Mouse (Mus musculus) layer of hippocampus, adult 18-20 months (tissue): Measurements from ENCODE around the gene Kcnab1. TPM values are rescaled to one million over a fixed set of nuclear protein-coding genes. Genes with fewer than 3 reads are reported as not detected.
"Not testable (repeated sequence)": the region's sequence is repeated elsewhere in the genome, so short reads cannot be mapped to it uniquely, and the experiment has no call there.

ENCODE experiments used
- DNase-seq, 2 experiments: peaks; one replicate each; pipeline ENCODE4 v3.0.0; 2022; ENCODE audit warnings: low spot score in 2 of 2
- total RNA-seq, 2 experiments: library from RNA; stranded (reverse); gene quantifications; 2 replicates each; pipeline ENCODE4 v1.2.3; 2021

Kcnab1 gene
- total RNA-seq, 2 experiments from 2014 or later = 151 to 168 TPM

DNA sequence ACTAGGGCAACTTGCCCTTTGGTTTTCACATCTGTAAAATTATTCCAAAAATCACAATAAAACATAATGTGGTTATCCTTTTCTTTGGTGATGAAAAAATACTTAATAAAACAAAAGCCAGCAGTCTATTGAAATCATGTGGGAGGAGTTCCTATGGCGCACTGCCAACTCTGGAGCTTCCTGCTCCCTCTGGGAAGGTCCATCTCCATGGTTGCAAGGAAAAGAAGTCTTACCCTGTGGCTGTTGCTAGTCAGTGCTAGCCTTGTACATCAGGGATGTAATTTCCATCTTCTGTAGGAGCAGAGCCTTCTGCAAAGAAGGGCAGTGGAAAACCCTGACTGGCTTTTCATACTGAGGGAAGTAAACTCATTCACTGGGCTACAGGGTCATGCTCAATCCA lies 254.3 kb downstream of the Kcnab1 start:
- peak; percentile 22 to 57 for DNase-seq

DNA sequence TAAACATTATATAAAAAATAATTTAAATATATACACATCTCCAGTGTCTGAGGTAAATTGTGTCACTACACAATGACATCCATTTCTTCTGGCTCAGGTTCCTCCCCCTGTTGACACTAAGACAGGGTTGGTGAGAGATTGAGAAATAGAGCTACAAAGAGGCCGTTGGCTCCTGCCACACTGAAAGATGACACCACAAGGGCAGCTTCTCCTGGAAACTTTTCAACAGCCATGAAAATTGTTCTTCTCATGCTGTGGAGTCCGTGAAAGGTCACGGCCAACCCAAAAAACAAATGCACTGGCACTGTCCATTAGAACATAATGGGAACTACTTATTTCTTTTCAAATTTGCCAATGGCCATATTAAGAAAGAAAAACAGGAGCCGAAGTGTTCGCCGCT lies 256.0 kb downstream of the Kcnab1 start:
- DNase-seq = no peak

- no peak for DNase-seq
Measured at GRCm38 (mm10) chr3:65365921-65366710, 256.9 kb downstream of the Kcnab1 start.

GRCm38 (mm10) chr3:65367944-65368343 lies 258.8 kb downstream of the Kcnab1 start:
- DNase-seq = no peak

GRCm38 (mm10) chr3:65372552-65372951 lies 263.4 kb downstream of the Kcnab1 start:
- no peak for DNase-seq

GRCm38 (mm10) chr3:65373594-65374182 lies 264.5 kb downstream of the Kcnab1 start:
- no peak for DNase-seq

DNA sequence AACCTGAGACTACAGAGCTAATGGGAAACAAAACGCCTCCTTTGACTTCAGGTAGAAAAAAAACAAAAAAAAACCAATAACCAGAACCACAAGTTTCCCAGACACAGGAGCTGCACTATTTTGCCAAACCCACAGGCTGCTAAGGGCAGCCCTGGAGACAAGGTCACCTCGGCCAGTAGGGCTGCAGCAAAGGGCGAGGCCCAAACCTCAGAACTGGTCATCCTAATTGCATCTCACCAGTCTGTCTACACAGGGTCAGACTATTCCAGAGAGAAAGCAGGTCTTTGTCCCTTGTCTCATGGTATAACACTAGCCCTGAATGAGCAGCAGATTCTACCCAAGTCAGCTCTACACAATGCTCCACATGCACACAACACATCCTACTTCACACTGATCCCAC lies 265.5 kb downstream of the Kcnab1 start:
- no peak for DNase-seq

DNA sequence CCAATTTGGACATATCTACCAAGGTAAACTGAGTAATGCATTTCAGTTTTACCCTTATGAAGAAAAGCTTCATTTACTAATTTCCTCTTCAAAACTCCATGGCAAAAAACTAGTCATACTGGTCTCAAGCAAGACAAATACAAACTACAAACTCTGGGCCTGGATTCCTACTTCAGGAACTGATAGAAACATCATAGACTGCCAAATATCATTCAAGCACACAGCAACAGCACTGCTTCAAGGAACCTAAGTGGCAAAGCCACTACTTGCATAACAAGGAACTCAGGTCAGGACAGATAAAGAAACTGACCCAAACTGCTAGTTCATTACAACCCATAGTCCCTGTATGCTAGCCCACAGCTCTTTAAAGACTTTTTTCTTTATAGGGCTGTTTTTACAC lies 269.5 kb downstream of the Kcnab1 start:
- DNase-seq = no peak

DNA sequence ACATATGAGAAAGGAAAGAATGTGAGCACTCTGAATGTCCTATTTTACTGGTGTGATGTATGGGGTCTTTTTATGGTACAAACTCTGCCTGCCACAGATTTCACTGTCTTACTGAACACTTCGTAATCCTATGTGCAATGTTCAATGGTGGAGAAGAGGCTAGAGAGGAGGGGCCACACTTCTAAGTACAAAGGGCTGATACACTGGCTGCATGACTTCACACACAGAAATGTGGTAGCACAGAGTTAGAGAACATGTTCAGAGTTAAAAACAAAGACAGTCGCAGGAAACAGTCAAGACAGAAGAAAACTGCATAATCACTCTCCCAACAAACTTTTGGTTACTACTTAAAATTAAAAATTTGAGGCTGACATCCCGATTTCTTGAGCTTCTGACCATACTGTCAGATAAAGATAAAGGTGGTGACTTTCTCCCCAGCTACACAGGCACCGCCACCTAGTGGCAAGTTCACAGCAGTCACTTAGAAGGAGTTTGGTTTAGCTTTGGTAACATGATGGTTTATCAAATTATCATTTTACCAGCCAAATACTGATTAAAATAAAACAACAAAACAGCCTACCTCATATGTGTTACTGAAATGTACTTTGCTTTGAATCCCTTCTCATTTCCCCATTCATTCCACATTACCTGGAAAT lies 270.8 kb downstream of the Kcnab1 start:
- DNase-seq = peak in 1 of 2 experiments; percentile 44

DNA sequence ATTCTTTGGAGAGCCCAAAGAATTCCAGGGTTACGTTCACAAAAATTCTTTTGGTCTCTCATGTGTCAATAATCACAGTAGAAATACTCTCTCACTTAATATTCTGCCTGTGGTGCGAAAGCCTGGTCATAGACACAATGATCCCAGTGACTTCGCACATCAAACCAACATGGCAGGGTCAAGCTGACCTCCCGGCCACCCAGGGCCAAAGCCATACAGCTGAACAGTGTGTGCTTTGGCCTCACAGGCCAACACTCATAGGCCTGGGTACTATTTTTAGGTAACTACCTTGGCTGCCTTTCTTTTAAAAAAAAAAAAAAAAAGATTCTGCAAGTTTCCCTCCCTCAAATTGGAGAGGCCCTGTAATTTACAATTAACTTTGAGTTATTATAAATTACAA lies 271.9 kb downstream of the Kcnab1 start:
- DNase-seq = no peak

DNA sequence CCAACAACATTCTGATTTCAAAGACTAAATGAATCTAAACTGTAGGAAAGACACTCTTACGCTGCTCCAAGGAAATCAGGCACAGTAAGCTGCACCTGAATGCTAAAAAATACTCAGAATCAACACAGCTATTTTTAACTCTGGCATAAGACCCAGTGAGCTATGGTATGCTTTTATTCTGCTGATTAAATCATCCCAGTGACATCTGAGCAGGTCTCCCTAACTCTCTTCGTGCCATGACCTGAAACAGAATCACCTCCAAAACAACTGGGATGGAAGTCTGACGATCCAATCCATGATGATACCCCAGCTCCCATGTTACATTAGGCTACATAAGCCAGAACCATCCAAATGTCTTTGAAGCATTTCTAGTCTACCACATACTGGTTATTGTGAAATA lies 275.2 kb downstream of the Kcnab1 start:
- DNase-seq = no peak

DNA sequence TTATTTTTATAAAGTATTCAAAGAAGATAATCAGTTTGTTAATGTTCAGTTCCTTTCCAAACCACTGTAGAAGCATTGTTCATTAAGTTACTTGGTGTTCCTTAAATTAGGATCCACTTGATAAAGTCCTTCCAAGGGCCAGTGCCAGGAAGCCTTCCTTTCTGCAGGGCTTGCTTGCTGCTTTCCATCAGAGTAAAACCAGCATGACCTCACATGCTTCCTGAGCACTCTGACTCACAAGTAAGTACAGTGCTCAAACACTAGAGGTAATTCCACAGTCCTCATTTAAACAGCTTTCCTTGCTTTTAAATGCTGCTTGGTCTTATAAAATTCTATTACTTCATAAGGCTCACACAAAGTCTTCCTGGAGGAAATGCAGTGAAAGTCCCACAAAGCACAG lies 276.6 kb downstream of the Kcnab1 start:
- no peak for DNase-seq

DNA sequence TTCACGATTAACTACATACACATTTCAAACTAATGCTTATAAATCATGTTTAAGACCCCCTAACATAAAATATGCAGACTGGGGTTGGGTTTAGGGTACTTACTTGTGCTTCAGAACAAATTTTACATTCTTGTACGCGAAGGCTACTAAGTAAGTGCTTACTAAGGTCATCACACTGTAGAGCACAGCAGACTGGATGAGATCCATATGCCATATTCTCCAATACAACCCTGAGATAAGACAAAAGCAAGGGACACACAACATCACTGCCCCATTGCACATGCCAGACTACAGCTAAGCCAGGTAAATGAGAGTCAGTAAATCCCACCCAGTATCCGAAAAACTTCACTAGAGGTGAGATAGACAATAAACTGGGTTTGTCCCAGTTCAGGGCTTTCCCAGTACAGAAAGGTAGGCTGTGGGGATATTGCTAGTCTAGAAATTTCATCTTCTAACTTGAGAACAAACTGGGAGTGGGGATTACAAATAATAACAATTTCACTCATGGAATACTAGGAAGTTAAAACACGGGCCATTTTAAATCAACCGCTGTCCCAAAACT lies 282.1 kb downstream of the Kcnab1 start:
- DNase-seq = no peak

DNA sequence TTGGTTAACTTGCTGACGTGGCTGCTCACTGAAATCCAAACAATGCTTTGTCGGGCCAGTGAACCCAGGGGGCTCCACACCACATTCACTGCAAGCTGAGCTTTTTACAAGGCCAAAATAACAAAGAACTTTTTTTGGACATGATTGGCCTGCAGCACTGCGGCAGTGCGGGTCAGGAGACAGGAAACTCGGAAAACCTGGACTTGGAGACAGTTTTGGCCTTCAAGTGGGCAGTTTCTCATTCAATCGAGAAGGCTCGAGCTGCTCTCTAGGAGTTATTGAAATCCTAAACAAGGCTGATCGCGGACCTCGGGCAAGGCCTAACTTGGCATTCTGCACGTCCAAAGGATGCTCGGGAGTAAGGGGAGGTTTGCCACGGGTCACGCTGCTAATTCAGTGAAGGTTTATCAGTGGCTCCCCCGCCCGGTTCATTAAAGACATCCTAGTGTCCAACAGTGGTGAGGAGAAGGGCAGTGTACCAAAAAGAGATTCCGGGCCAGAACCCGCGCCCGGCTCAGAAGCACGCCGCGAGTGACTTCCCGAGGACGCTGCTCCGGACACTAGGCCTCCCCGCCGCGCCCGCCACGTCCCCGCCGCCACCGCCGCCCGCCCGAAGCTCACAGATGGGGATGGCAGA lies 282.7 kb downstream of the Kcnab1 start:
- DNase-seq = peak; percentile 2 to 17

DNA sequence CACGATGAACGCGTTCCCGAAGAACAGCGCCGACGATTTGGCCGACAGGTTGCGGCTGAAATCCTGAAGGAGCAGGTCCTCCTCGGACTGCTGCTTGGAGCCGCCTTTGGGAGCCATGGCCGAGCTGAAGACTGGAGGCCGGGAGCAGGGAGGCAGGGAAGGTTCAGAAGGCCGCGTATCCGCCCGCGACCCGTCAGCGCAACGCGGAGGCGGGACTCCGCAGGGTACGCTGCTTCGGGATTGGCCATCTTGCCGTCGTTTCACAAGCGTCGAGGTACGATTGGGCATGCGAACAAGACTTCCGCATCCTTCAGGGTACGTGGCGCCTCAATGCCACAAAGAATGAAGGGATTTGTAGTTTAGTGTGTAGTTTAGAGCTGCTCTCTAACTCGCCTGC lies 283.2 kb downstream of the Kcnab1 start, which contains the start of gene Ssr3:
TSS of gene Ssr3 (minus strand) at position 203 of the 397 bp plus-strand sequence.
- peak; percentile 97 to 99 for DNase-seq

GRCm38 (mm10) chr3:65395111-65395510 lies 285.9 kb downstream of the Kcnab1 start:
- DNase-seq = not testable (repeated sequence)

DNA sequence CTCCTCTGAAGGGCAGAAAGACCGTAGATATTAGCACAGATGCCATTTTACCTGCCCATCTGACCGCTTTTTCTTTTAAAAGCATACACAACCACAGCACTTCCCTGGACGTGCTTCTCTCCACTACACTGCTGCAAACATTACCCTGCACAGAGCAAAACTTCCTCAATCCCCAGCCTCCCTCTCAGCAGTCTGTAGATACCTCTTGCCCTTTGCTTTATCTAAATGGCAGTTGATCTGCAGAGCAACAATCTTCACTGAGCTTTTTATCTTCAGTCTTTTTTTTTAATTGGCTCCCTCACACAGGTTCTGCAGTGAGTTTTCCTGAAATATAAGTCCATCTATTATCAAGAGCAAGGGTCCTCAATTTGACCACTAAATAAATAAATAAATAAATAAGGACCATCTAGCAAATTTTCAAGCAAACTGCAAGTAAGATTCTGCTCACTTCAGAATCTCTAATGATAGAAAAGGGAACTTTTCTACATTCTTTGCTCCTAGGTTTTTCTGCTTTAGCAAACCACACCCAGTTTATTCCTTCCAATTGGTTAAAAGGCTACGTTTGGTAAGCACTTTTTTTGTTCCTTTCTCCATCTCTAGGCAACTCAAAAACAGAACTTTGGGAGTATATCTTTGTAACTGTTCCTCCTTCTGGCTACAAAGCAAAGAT lies 287.8 kb downstream of the Kcnab1 start:
- DNase-seq = no peak

- no peak for DNase-seq
Measured at GRCm38 (mm10) chr3:65397566-65397965, 288.4 kb downstream of the Kcnab1 start.

DNA sequence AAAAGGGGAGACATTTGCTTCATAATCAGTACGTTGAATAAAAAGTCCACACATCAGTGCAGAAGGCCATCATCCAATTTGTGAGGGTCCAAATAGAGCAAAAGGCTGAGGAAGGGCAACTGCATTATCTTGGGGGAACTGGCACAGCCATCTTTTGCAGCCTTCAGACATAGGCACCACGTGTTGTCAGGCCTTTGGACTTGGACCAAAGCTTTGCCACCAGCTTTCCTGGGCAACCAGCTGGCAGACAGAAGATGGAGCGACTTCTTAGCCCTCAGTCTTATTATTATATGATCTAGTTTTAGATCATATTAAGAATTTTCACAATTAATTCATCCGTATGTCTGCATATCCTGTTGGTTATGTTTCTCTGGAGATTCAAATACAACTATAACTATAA lies 296.6 kb downstream of the Kcnab1 start:
- no peak for DNase-seq

GRCm38 (mm10) chr3:65407891-65408290 lies 298.7 kb downstream of the Kcnab1 start:
- no peak for DNase-seq

GRCm38 (mm10) chr3:65416571-65416970 lies 307.4 kb downstream of the Kcnab1 start:
- no peak for DNase-seq
